Mouse (Mus musculus) cortical plate, adult 2 months (tissue): ENCODE data around the gene Gcsam.

Source experiments
- CTCF ChIP-seq: fragments of 200-500 bp; IDR thresholded peaks from 2 replicates; pipeline ENCODE4 v1.5.1; 2011; ENCODE audit warnings: mild to moderate bottlenecking, control low read depth, low read length; ENCODE audit not compliant: insufficient read depth; ENCODE audit errors: extremely low read depth
- POLR2A ChIP-seq: fragments of 200-500 bp; IDR thresholded peaks from 2 replicates; pipeline ENCODE4 v1.6.1; 2011; ENCODE audit warnings: mild to moderate bottlenecking, low read length, control low read depth; ENCODE audit not compliant: insufficient read depth; ENCODE audit errors: extremely low read depth

DNA sequence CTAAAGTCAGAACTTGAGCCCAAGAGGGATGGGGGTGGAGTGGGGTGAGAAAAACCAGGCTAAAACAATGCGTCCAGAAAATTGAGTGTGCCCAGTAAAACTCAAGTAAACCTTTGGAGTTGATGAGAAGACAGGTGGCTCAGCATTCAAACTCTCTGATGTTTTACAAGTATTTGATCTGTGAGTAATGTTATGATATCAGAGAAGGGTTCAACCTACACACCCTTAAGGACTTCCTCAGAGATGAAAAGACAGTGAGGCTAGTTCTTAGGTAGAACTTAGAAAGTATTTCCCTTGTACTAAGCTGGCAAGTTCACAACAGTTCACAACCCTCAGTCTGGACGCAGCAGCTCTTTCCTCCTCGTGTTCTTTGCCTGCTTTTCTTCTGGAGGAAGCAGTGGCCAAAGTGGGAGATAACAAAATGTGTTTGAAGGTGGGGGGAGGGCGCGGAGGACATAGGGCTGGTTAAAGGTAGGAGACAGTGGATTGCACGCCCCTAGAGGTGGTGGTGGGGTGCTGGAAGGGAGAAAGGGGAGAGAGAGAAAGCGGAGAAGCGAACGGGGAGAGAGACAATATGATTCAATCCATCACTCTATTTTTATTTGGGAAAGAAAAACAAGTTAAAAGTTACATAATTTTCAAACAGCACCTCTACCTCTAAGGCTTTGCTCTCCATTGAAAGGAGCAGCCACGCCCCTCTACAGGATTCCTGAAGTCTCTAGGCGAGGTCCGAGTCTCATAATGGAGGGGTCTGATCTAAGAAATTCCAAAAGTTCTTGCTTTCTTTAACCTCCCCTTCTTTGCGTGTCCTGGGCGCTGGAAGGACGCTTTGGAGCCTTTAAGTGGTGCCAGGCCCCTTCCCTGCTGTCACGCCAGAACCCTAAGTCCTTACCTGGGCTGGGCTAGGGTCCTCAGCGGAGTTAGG lies 43.1 kb downstream of the Gcsam start:
- TF ChIP-seq POLR2A = no peak
- TF ChIP-seq CTCF = no peak
